Mouse (Mus musculus) mouse embryonic stem cell (cell line): ENCODE data around the gene Cep41.

ENCODE experiments used
- in situ Hi-C, 2 experiments: fragments of 300-500 bp; cut with MboI; formaldehyde crosslinking; loops; 1 replicate in 1 of 2; 3 replicates in 1 of 2; pipeline ENCODE4 v1.14.3; 2019 to 2020; ENCODE audit warnings: low sequenced_read_pairs in 2 of 2, low pct_unique_long_range_greater_than_20kb in 1 of 2, mixed read lengths in 1 of 2; ENCODE audit not compliant: unreplicated experiment in 1 of 2

Gene Cep41

DNA sequence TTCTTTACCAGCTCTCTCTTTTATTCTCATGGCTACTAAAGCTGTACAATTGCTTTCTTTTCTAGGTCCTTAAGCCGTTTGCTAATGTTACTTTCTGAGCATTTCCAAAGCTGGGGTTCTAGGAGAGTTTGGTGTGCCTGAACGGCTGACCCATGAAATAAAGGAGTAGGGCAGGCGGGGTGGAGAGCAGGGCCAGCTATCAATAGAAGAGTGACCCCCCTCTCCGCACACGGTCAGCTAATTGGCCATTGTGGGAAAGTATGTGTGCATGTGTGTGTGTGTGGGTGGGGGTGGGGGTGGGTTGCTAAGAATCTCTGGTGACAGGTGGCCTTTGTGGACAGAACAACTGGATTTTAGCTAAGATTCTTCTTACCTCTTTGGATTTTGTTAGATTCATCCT is 82.3 kb downstream of the Cep41 start:
- in situ Hi-C loops, result no loop called here

DNA sequence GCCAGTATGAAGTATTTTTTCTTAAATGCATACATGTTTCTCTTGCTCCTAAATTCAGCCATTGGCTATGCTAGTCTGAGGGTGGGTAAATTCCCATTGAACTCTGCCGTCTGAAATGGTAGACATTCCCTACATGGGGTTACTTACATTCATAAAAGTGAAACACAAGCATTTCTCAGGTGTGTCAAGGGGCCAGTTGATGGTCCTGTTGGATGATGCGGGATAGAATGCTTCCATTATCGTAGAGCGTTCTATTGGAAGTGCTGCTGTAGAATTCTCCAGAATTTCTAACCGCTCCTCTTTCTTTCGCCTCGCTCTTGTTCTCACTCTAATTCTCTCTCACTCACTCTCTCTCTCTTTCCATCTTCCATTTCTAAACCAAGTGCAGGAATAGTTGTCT is 82.8 kb downstream of the Cep41 start, which contains the start of gene Cpa5:
Cpa5 (plus strand) TSS at position 301 of the 400 bp plus-strand sequence.
- in situ Hi-C loops, result no loop called here

DNA sequence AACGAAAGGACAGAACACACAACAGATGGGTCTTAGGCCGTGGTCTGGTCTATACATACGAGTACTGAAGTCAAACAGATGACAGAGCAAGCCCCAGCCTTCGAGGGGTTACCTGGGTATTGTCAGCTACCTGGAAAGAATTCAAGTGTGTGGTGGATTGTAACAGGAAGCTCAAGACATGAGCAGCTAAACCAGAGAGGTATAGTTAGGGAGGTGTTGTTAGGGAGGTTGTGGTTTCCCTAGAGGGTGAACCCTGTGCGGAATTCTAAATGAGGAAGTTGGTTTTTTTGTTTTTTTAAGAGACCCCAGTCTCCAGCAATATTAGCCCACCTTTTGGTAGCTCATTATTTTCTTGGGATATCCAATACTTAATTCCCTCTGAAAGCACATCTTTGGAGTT is 87.9 kb downstream of the Cep41 start:
- in situ Hi-C loops, result no loop called here

DNA sequence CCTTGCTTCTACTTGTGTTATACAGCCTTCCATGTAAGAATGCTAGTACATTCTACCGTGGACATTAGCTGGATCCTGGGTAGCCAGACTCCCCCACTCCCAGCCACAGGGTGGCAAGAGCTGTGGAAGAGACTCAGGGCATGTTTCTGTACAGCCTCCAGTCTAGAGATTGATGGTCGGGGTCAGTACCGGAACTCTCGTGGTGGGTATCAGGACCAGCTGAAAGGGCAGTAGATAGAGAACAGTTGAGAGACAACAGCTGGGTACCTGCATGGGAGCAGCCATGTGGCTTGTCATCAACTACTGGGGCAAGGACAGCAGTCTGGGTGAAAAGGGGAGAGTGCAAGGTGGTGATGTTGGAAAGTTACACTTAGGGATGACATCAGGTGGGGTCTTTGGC is 88.4 kb downstream of the Cep41 start:
- in situ Hi-C loops, result no loop called here

DNA sequence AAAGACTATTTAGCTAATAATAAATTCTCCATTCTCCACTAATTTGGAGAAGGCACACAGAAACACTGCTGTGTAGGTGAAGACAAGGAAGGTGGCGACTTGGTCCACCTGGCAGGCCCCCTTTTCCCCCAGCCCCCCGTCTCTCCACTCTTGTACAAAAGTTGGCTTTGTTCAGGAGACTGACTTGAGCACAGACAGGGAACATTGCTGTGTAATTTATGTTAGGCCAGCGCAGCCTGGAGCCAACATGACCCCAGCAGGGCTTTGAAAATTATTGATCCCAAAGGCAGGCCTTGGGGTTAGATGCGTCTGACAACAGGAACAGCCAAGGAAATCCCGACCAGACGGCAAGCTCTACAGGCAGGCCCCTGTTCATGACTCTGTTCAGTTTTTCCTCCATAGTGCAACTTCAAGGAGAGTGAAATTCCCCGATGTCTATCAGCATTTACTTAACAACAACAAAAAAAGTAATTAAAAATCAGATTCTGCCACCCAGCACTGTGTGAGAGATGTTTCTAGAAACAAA is 89.1 kb downstream of the Cep41 start:
- in situ Hi-C loops, result no loop called here
